Mouse (Mus musculus) liver, adult (tissue): ENCODE data around the gene Entr1.
A peak's percentile ranks its signal among the peaks of the same experiment; 100 is the strongest.

Experiments used
- GATA4 ChIP-seq: IDR thresholded peaks from 2 replicates; pipeline ENCODE4 v1.6.1; 2014; ENCODE audit warnings: mild to moderate bottlenecking, low read length; ENCODE audit not compliant: insufficient replicate concordance

Entr1 gene

DNA sequence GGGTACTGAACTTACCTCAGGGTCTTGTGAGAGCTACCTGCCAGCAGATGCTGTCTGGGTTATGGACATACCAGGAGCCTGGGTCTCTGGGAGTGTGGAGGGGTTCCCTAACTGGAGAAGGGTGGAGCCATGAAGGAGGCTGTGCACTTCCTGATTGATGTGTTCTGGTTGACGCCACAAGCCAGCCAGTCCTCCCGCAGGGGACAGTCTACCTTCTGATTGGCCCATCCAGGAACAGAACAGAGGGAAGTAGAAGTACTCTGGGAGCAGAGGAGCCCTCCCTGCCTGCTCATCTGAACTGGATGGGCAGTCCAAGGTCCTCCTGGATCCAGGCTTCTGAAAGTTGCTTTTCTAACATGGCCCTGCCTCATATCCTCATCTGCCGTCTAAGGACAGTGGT lies 28.3 kb downstream of the Entr1 start, which contains the start of gene Card9:
Gene Card9 (minus strand): TSS at position 147 of the 400 bp plus-strand sequence.
- no peak for TF ChIP-seq GATA4

DNA sequence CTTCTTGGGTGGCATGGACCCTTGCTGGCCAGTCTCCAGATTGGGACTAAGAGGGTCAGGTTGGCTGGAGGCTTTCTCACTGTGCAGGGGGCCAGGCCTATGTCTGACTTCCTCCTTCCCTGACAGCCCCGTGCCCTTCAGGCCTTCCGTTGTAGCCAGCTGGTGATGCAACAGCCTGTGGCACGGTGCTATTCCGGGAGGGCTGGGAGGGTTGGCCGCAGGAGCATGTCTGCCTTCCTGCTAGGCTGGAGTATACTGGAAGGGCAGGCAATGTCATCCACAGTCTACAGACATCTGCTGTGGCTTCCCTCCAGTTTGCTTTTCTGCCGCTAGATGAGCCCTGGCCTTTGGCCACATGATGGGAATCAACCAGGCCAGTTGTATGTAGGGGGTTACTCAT lies 29.1 kb downstream of the Entr1 start:
- TF ChIP-seq GATA4: no peak

DNA sequence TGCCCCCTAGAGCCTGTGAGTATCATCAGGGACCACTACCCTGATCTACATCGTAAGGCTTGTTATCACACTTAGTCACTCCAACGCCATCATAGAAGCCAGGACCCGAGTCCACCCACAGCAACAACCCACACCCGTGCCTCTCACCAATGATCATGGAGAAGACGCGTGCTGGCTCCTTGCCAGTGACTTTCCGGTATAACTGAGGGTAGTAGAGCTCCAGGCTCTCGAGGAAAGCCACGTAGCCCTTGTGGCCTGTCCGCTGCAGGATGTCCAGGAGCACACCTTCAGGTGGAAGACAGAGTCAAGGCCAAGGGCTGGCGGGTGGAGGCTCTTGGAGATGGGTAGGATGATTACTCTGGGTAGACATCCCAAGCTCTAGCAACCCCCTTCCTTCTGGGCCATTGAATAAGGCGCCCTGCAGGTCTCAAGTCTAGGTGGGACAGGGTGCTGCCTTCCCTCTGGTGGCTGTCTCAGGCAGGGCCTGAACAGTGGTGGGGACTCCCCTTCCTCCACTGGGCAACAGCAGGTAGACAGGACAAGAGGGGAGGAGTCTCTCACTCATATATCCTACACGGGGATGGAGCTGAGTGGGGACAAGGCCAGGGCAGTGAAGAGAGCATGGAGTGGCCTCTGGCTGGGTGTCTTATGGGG lies 30.3 kb downstream of the Entr1 start:
- no peak for TF ChIP-seq GATA4

DNA sequence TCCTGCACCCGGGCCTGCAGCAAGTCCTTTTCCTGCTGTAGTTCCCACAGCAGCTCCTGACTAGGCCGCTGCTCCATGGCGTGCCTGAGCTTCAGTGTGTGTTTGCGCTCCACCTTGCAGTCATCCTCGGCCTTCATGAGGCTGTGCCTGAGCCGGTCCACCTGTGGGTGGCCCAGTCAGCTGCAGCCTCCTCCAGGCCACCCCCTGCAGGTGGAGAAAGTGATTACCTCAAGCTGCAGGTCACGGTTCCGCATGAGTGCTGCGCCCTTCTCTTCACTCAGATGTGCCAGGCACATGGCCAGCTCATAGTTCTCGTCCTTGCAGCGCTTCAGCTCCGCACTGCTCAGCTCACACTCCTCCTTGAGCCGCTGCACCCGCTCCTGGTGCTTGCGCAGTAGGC lies 31.6 kb downstream of the Entr1 start:
- no peak for TF ChIP-seq GATA4

DNA sequence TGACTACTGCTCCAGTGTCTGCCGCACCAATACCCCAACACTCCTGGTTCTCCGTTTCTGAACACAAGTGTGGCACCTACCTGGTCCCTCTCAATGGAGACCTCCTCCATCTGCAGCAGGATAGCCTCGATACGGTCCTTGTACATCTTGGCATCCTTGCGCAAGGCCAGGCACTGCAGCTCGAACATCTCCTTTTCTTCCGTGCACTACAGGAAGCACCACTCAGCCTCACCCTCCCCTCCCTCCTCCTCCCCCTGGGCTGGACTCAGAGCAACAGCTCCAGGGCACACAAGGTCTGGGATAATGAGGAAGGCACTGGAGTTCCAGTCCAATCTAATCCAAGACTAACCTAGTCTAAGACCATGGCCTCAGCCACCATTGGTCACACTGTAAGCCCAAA lies 32.4 kb downstream of the Entr1 start:
- TF ChIP-seq GATA4: no peak

DNA sequence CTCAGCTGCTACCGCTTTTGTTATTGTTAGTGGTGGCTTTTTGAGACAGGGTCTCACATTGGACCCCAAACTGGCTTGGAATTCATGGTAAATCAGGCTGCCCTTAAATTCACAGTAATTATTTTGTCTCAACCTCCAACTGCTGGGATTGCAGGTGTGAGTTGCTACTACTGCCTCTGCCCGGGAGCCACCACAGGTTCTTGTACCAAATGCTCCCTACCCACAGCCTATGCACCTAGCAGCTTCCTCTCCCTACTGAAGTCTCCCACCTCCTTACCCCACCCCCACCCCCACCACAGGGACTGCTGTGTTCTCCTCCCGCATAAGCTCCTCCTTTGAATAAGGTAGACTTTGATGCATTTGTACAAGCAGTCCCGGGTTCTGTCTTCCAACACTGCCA lies 32.9 kb downstream of the Entr1 start:
- no peak for TF ChIP-seq GATA4

DNA sequence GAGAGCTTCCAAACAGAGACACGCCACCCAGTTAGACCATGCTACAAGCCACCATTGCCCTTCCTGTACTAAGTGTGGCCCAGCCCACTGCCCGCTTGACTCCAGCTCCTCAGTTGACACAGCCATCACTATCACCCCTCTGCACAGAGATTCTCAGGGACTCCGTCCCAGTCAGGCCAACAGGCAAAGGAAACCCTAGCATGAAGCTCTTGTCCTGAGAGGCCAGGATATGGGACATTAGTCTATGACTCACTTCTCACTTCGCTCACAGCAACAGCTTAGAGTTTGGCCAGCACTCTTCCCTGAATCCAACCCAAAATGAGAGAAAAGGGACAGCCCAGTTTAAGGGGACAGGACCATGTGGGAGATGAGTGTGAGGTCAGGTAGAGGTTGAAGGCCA lies 34.7 kb downstream of the Entr1 start:
- TF ChIP-seq GATA4: no peak

DNA sequence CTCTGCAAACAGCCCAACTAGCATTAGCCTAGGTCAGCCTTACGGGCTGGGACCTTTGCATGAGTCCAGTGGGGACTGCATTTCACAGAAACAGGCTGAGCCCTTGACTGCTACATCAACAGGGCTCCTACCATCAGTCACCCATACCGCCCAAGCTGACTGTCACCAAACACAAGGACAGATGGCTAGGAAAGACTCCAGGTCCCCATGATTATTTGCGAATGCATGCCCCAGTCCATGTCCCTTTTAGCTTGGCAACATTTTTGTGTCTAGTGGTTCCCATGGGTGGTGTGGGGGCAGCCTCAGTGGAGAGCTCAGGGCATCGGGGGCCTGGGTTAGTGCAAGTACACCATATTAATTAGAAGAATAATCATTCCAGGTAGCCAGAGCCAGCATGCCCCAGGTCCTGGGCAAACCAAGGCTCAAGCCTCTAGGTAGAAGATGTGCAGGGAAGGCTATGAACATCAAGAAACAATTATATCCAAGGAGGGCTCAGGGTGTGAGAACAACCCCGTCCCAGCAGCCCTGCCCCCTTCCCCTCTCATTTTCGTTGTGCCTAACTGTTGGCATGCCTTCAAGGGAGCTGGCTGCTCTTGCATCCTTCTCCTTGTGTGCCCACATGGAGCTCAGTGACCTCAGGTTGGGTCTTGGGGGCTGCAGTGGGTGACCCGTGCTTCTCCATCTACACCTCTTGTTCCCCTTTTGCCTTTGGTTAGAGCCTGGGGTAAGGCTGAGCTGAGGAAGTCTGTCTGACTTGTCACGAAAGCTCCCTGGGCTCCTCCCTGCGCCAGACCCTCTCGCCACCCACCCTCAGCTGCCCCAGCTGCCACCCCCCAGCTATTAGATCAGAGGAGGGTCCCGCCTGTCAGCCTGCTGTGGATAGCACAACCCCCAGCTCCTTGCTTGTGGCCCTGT lies 35.8 kb downstream of the Entr1 start:
- no peak for TF ChIP-seq GATA4

DNA sequence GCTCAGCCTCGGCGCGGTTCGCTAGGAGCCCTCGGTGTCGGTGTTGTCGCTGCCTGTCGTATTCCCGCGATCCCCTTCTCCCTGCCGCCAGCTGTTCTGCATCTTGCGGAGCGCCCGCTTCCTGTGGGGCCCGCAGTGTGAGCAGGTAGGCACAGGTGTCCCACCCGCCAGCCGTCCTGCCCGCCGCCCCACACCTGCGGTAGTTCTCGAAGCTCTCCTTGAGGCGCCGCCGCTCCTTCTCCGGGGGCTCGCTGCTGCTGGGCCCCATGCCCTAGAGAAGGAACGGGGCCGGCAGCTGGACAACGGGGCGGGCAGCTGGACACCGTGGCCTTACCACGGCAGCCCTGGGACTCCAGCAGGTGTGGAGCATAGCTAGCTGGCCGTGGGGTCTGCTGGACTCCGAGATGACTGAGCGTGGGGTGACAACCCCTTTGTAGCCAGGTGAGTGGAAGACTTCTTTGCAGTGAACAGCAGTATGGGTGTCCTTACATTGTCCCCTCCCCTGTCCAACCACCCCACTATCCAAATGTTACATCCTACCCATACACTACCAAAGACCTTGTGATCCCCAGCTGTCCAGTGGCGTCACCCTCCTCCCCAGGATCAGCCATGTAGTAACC lies 36.7 kb downstream of the Entr1 start:
- no peak for TF ChIP-seq GATA4

DNA sequence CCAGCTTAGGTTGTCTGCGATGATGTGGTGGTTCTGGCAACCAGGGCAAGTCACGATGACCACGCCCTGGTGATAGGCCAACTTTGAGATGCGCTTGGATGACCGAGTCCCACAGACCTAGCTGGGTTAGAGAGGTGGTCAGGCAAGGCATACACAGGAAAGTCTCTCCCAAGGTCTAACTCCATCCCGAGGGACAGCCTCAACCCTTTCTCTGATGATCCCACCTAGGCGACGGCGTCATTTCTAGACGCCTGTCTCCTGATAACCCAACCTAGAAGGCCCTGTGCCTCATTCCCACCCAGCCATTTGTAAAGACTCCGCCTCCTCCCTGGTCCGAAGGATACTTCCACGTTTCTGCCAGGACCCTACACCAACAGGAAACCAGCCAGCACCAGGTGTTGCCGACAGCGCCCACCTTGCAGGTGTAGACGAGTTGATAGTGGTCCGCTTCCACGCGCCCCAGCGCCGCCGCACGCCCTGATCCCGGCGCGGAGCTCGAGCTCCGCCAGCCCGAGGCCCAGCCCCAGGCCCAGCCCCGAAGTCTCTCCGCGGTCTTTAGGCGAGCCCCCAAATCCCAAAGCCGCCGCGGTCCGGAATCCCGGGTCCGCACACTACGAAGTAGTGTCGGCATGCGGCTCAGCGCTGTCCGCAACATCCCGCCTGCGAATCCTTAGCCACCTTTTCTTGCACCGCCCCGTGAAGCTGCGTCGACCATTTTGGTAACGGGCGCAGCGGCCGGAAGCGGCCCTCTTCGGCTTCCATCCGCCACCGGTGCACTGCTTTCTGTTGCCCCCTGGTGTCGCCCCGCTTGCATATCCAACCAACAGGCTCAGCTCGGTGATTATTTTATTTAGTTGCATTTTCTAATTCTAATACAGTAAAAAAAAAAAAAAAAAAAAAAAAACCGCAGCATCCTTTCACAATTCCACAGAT lies 37.5 kb downstream of the Entr1 start, which contains the start of gene Dnlz:
Gene Dnlz (minus strand): TSS at position 753 of the 933 bp plus-strand sequence.
- no peak for TF ChIP-seq GATA4

DNA sequence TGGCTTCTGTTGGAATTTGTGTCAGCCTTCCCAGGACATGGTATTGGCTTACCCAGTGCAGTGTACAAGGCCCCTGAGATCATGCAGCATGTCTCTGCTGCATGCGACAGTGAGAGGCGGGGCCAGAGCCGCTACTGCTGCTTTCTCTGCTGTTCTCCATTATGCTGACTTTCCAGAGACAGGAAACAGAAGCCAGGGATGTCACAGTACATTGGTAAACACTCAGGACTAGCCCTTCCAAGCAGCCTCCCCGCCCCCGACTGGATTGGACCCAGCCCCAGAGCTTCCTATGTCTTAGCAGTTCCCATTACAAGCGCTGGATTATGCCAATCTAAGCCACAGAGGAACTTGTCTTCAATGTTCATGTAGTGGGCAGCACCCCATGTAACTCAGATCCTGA lies 40.9 kb downstream of the Entr1 start:
- TF ChIP-seq GATA4: no peak

DNA sequence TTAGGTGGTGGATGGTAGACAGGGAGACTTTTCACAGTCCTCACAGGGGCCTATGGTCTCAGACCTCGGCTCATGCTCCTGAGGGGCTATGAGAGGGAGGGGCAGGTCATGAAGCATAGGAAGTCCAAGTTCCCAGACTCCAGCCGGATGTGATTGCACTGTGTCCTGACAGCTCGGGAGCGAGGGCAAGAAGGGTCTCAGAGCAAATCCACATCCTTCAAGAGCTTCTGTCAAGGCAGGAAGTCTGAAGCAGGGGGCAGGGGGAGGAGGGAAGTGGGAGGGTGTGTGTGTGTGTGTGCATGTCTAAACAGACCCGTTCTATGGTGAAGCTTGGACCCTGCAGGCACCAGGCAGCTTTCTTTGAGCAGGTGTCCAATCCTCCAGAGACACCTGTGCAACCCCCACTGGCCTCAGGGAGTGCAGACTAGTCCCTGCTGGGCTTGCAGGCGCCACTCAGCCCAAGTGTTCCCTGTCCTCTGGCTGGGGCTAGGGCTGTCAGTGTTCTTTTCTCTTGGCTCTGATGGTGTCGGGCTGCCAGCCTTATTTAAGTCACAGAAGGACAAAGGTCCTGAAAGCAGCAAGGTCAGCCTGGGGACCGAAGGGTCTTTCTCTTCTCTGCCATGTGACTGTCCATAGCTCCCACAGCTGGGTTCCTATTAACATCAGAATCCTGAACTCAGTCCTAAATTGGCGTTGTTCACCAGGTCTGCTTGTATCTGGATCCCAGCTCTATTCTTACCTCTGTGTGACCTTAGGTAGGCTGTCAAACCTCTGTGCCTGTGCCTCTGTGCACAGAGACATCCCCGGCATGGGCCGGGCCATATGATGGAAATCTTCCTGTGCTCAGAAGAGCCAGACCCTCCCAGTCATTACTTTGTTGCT lies 46.3 kb downstream of the Entr1 start:
- no peak for TF ChIP-seq GATA4

DNA sequence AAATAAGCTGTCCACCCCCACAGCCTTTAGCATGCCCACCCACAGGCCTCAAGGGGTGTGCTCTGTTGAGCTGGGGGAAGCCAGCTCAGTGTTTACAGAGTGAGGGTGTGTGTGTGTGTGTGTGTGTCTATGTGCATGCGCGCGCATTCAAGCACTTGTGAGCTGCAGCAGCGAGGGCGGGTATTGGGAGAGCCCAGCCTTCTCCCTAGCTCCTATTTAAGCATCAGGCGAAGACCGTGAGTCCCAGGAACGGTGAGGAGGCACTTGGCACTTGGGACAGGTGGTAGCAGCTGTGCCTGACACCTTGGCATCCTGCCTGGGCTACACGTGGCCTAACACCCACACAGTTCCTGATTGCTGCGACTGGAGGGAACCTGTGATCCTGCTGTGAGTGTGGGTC lies 47.1 kb downstream of the Entr1 start:
- no peak for TF ChIP-seq GATA4

DNA sequence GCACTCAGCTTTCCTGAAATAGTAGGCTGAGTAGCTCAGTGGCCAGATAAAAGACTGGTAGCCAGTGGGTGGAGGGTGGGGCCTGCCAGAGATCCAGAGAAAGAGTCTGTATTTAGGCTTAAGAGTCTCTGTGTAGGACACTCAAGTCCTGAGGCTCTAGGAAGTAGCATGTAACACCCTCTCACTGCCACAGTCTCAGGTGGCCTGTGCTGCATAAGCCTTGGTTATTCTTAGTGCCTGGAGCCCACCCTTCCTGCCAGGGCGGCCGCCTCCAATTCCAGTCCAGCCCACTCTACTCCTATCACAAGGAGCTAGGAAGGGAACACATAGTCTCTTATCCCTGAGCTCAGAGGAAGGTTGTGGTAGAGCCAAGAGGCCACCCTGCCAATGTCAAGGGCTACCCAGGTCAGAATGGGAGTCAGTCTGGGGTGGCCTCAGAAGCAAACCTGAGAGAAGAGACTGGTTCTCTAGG lies 47.6 kb downstream of the Entr1 start:
- TF ChIP-seq GATA4: peak; percentile 31; the same call in 1 of the 2 replicates
